8 mouse cellular contexts compared by ENCODE assay signal in genomic region chr8:84647461-84647901, GRCm38 (mm10). TPM values are rescaled to one million over a fixed set of nuclear protein-coding genes. Genes with fewer than 3 reads are reported as not detected.
DNase-seq lines count a peak whose midpoint lies in the region; ATAC-seq lines count a peak whose summit lies in the region.

No protein-coding gene starts in this region.

- H3K27ac ChIP-seq in kidney, embryonic 14.5 days (ENCODE audit: low read depth, low read length), result no peak overlapping the region
- peak overlapping the region; percentile 61 for H3K27ac ChIP-seq in midbrain, embryonic 12.5 days (replicated peaks)

- no peaks in the 10 kb centered on the region for H3K36me3 ChIP-seq in kidney, embryonic 14.5 days (ENCODE audit: control insufficient read depth, insufficient read depth, low read length)
- no peaks in the 10 kb centered on the region for H3K36me3 ChIP-seq in midbrain, embryonic 12.5 days

- DNase-seq in kidney, adult 8-10 months, result no peak
- DNase-seq in kidney, postnatal 10 days, result peak; percentile 61
- no peak for DNase-seq in right cerebral cortex, adult 2 months (ENCODE audit: low spot score in 2 of 2)
- no peak for DNase-seq in layer of hippocampus, adult 9-10 months (ENCODE audit: low spot score)
- DNase-seq in thymus, postnatal 36 days, result no peak

- H3K4me2 ChIP-seq in kidney, embryonic 14.5 days (replicated peaks; ENCODE audit: low read depth, low read length), result peak overlapping the region; percentile 37
- peak overlapping the region; percentile 50 for H3K4me2 ChIP-seq in midbrain, embryonic 12.5 days (replicated peaks)

- no peaks in the 10 kb centered on the region for H3K9me3 ChIP-seq in kidney, embryonic 14.5 days (ENCODE audit: control insufficient read depth, low read length)
- H3K9me3 ChIP-seq in midbrain, embryonic 12.5 days, result no peaks in the 10 kb centered on the region

- no peaks in the 10 kb centered on the region for H3K4me1 ChIP-seq in kidney, embryonic 14.5 days (ENCODE audit: control insufficient read depth, insufficient read depth, low read length)
- H3K4me1 ChIP-seq in midbrain, embryonic 12.5 days, result peaks cover 13% of the 10 kb centered on the region

- WGBS in kidney, embryonic 14.5 days, result 5% methylated on average over 14 of the region's 14 CpGs
- WGBS in midbrain, embryonic 12.5 days, result 2% methylated on average over 14 of the region's 14 CpGs

- H3K9ac ChIP-seq in kidney, embryonic 14.5 days (ENCODE audit: low read depth, low read length), result no peak overlapping the region
- 0 out of 2 replicates have a peak overlapping the region, but pooled peaks have one; percentile 31 for H3K9ac ChIP-seq in midbrain, embryonic 12.5 days (replicated peaks)

- peak; percentile 38; the same call in 1 of the 2 replicates for ATAC-seq in kidney, embryonic 14.5 days (ENCODE audit: low FRiP score, low TSS enrichment)
- peak; percentile 62 for ATAC-seq in erythroid progenitor cell, adult 5-6 weeks (replicated peaks; ENCODE audit: low FRiP score, poor library complexity, severe bottlenecking)
- ATAC-seq in midbrain, embryonic 12.5 days (ENCODE audit: low FRiP score, low read depth), result peak; percentile 74

- H3K27me3 ChIP-seq in kidney, embryonic 14.5 days (ENCODE audit: control insufficient read depth, insufficient read depth, low read length), result no peaks in the 10 kb centered on the region
- no peaks in the 10 kb centered on the region; the same call in 1 of the 2 replicates for H3K27me3 ChIP-seq in midbrain, embryonic 12.5 days

- H3K4me3 ChIP-seq in kidney, embryonic 14.5 days (ENCODE audit: low read length), result peak overlapping the region; percentile 6; the same call in 1 of the 2 replicates
- peak overlapping the region; percentile 14; the same call in 1 of the 2 replicates for H3K4me3 ChIP-seq in midbrain, embryonic 12.5 days

RNA-seq across cellular contexts. Expression of gene Ier2, which starts 15.2 kb away (rescaled TPM):
- 81.9 and 88.9 TPM in 2 replicates for polyA plus RNA-seq in kidney, embryonic 14.5 days (2014; fragmentation: Nextera tagmentation; extraction: Ambion mirVana)
- 10.9 and 16.2 TPM in 2 replicates for total RNA-seq in erythroid progenitor cell, adult 5-6 weeks (2015; ENCODE audit: low replicate concordance)
- 7.6 and 8.1 TPM in 2 replicates for total RNA-seq in erythroid progenitor cell, adult 5-6 weeks (2017; ENCODE audit: low replicate concordance)
- polyA plus RNA-seq in midbrain, embryonic 12.5 days (2016; fragmentation: Nextera tagmentation; extraction: Ambion mirVana), result 47.1 and 47.4 TPM in 2 replicates

RNA-seq across cellular contexts. Expression of gene Trmt1, which starts 38.6 kb away (rescaled TPM):
- 65.4 and 82.3 TPM in 2 replicates for polyA plus RNA-seq in kidney, embryonic 14.5 days (2014; fragmentation: Nextera tagmentation; extraction: Ambion mirVana)
- 7.9 and 13.4 TPM in 2 replicates for total RNA-seq in erythroid progenitor cell, adult 5-6 weeks (2015; ENCODE audit: low replicate concordance)
- total RNA-seq in erythroid progenitor cell, adult 5-6 weeks (2017; ENCODE audit: low replicate concordance), result 18.4 and 23.1 TPM in 2 replicates
- 53.6 and 58.8 TPM in 2 replicates for polyA plus RNA-seq in midbrain, embryonic 12.5 days (2016; fragmentation: Nextera tagmentation; extraction: Ambion mirVana)

RNA-seq across cellular contexts. Expression of gene Nacc1, which starts 40.2 kb away (rescaled TPM):
- polyA plus RNA-seq in kidney, embryonic 14.5 days (2014; fragmentation: Nextera tagmentation; extraction: Ambion mirVana), result 28.1 and 33.1 TPM in 2 replicates
- total RNA-seq in erythroid progenitor cell, adult 5-6 weeks (2015; ENCODE audit: low replicate concordance), result 24.3 and 25.6 TPM in 2 replicates
- 11.8 and 16.9 TPM in 2 replicates for total RNA-seq in erythroid progenitor cell, adult 5-6 weeks (2017; ENCODE audit: low replicate concordance)
- polyA plus RNA-seq in midbrain, embryonic 12.5 days (2016; fragmentation: Nextera tagmentation; extraction: Ambion mirVana), result 20.8 and 25.0 TPM in 2 replicates

RNA-seq across cellular contexts. Expression of gene Lyl1, which starts 53.8 kb away (rescaled TPM):
- 6.3 and 8.9 TPM in 2 replicates for polyA plus RNA-seq in kidney, embryonic 14.5 days (2014; fragmentation: Nextera tagmentation; extraction: Ambion mirVana)
- total RNA-seq in erythroid progenitor cell, adult 5-6 weeks (2015; ENCODE audit: low replicate concordance), result 98.7 and 109 TPM in 2 replicates
- 54.7 and 70.5 TPM in 2 replicates for total RNA-seq in erythroid progenitor cell, adult 5-6 weeks (2017; ENCODE audit: low replicate concordance)
- 3.5 and 5.6 TPM in 2 replicates for polyA plus RNA-seq in midbrain, embryonic 12.5 days (2016; fragmentation: Nextera tagmentation; extraction: Ambion mirVana)
